In genomic region chr9:44478959-44479605, GRCm38 (mm10) we compare ENCODE assay signal across 8 mouse cellular contexts. TPM values are rescaled to one million over a fixed set of nuclear protein-coding genes. Genes with fewer than 3 reads are reported as not detected.
DNase-seq lines count a peak whose midpoint lies in the region; ATAC-seq and TF ChIP-seq lines count a peak whose summit lies in the region.

No protein-coding gene starts in this region.

- H3K27me3 ChIP-seq in hindbrain, postnatal 0 days (ENCODE audit: insufficient read depth, low read length) = no peaks in the 10 kb centered on the region
- no peaks in the 10 kb centered on the region for H3K27me3 ChIP-seq in midbrain, embryonic 11.5 days (ENCODE audit: control insufficient read depth, insufficient read depth, low read length)
- no peaks in the 10 kb centered on the region for H3K27me3 ChIP-seq in testis, adult 2 months (ENCODE audit: control insufficient read depth, insufficient read depth, low read length)

- H3K36me3 ChIP-seq in hindbrain, postnatal 0 days (ENCODE audit: insufficient read depth, low read length) = no peaks in the 10 kb centered on the region
- H3K36me3 ChIP-seq in midbrain, embryonic 11.5 days (ENCODE audit: control insufficient read depth, insufficient read depth, low read length) = no peaks in the 10 kb centered on the region
- H3K36me3 ChIP-seq in testis, adult 2 months (ENCODE audit: control insufficient read depth, insufficient read depth, low read length) = no peaks in the 10 kb centered on the region

- H3K9me3 ChIP-seq in hindbrain, postnatal 0 days (ENCODE audit: low read length) = no peaks in the 10 kb centered on the region
- H3K9me3 ChIP-seq in midbrain, embryonic 11.5 days (ENCODE audit: control insufficient read depth, low read length) = no peaks in the 10 kb centered on the region

- intact Hi-C loops in left cerebral cortex, postnatal 4 days (cut with DNase I) = no loop called here

- DNase-seq in embryo, embryonic 10 days (ENCODE audit: low spot score) = peak; percentile 86
- DNase-seq in embryo, embryonic 9.5 days (ENCODE audit: extremely low spot score) = no peak
- peak; percentile 88 for DNase-seq in cerebellum, adult 9-11 months
- peak; percentile 75 for DNase-seq in gastrocnemius, postnatal 10 days
- DNase-seq in hindbrain, postnatal 0 days (ENCODE audit: low spot score) = peak; percentile 93
- DNase-seq in left cerebral cortex, postnatal 4 days = peak; percentile 93
- peak; percentile 98 for DNase-seq in midbrain, embryonic 11.5 days (ENCODE audit: low spot score, missing footprints)

- peak; percentile 45 for TF ChIP-seq CTCF in hindbrain, postnatal 0 days (IDR thresholded peaks at IDR 0.05; ENCODE audit: low read depth)
- no peak for TF ChIP-seq CTCF in testis, adult 2 months (IDR thresholded peaks at IDR 0.05; ENCODE audit: control insufficient read depth, insufficient read depth, insufficient replicate concordance, low read depth, low read length)

- H3K9ac ChIP-seq in hindbrain, postnatal 0 days (replicated peaks; ENCODE audit: low read length) = peak overlapping the region; percentile 74
- peak overlapping the region; percentile 80 for H3K9ac ChIP-seq in midbrain, embryonic 11.5 days (ENCODE audit: low read length)

- TF ChIP-seq POLR2A in testis, adult 2 months (IDR thresholded peaks at IDR 0.05; ENCODE audit: control insufficient read depth, low read depth, low read length) = no peak

- peak overlapping the region; percentile 78 for H3K4me2 ChIP-seq in hindbrain, postnatal 0 days (ENCODE audit: low read depth, low read length)
- H3K4me2 ChIP-seq in midbrain, embryonic 11.5 days = peak overlapping the region; percentile 95

- H3K4me1 ChIP-seq in hindbrain, postnatal 0 days (ENCODE audit: insufficient read depth, low read length) = peaks cover 9% of the 10 kb centered on the region; the same call in 1 of the 2 replicates
- H3K4me1 ChIP-seq in midbrain, embryonic 11.5 days (ENCODE audit: control insufficient read depth, insufficient read depth, low read length) = peaks cover 19% of the 10 kb centered on the region
- H3K4me1 ChIP-seq in testis, adult 2 months (ENCODE audit: control insufficient read depth, insufficient read depth, low read length) = peaks cover 21% of the 10 kb centered on the region

- WGBS in hindbrain, postnatal 0 days = under 1% methylated on average over 29 of the region's 29 CpGs
- WGBS in midbrain, embryonic 11.5 days = 0% methylated on average over 29 of the region's 29 CpGs

- H3K4me3 ChIP-seq in hindbrain, postnatal 0 days (ENCODE audit: low read length) = peak overlapping the region; percentile 79
- H3K4me3 ChIP-seq in midbrain, embryonic 11.5 days (ENCODE audit: low read depth, low read length) = peak overlapping the region; percentile 64
- H3K4me3 ChIP-seq in testis, adult 2 months (ENCODE audit: control insufficient read depth, low read depth, low read length) = peak overlapping the region; percentile 83

- peak; percentile 80 for ATAC-seq in hindbrain, postnatal 0 days
- ATAC-seq in midbrain, embryonic 11.5 days (ENCODE audit: low FRiP score) = peak; percentile 67

- peak overlapping the region; percentile 95 for H3K27ac ChIP-seq in hindbrain, postnatal 0 days
- H3K27ac ChIP-seq in midbrain, embryonic 11.5 days (ENCODE audit: low read depth, low read length) = peak overlapping the region; percentile 95
- peak overlapping the region; percentile 81 for H3K27ac ChIP-seq in testis, adult 2 months (ENCODE audit: control insufficient read depth, insufficient read depth, low read depth, low read length)

RNA-seq across cellular contexts. Expression of gene Bcl9l, which starts 3.5 kb away (rescaled TPM):
- 10 to 100 TPM; 65.4 to 77.6 TPM for total RNA-seq in gastrocnemius, postnatal 10 days (2021)
- 32.7 and 44.5 TPM in 2 replicates for total RNA-seq in hindbrain, postnatal 0 days (2014; rRNA removed)
- 7.8 and 8.4 TPM in 2 replicates for polyA plus RNA-seq in hindbrain, postnatal 0 days (2015; fragmentation: Nextera tagmentation; extraction: Ambion mirVana)
- 100 to 1,000 TPM; 109 to 113 TPM for total RNA-seq in left cerebral cortex, postnatal 4 days (2021)
- 5.6 and 6.4 TPM in 2 replicates for polyA plus RNA-seq in midbrain, embryonic 11.5 days (2014; fragmentation: Nextera tagmentation; extraction: Ambion mirVana)
- 8.4 and 9.1 TPM in 2 replicates for polyA plus RNA-seq in testis, adult 2 months (2012; rRNA removed)

RNA-seq across cellular contexts. Expression of gene Upk2, which starts 24.3 kb away (rescaled TPM):
- under 1 TPM; 0.38 to 0.65 TPM for total RNA-seq in gastrocnemius, postnatal 10 days (2021)
- not detected in 2 replicates for total RNA-seq in hindbrain, postnatal 0 days (2014; rRNA removed)
- not detected in 2 replicates for polyA plus RNA-seq in hindbrain, postnatal 0 days (2015; fragmentation: Nextera tagmentation; extraction: Ambion mirVana)
- total RNA-seq in left cerebral cortex, postnatal 4 days (2021) = not detected
- not detected in 2 replicates for polyA plus RNA-seq in midbrain, embryonic 11.5 days (2014; fragmentation: Nextera tagmentation; extraction: Ambion mirVana)
- polyA plus RNA-seq in testis, adult 2 months (2012; rRNA removed) = 2.2 and 4.3 TPM in 2 replicates

RNA-seq across cellular contexts. Expression of gene Foxr1, which starts 38.1 kb away (rescaled TPM):
- not detected for total RNA-seq in gastrocnemius, postnatal 10 days (2021)
- not detected in 2 replicates for total RNA-seq in hindbrain, postnatal 0 days (2014; rRNA removed)
- not detected in 2 replicates for polyA plus RNA-seq in hindbrain, postnatal 0 days (2015; fragmentation: Nextera tagmentation; extraction: Ambion mirVana)
- not detected for total RNA-seq in left cerebral cortex, postnatal 4 days (2021)
- not detected in 2 replicates for polyA plus RNA-seq in midbrain, embryonic 11.5 days (2014; fragmentation: Nextera tagmentation; extraction: Ambion mirVana)
- polyA plus RNA-seq in testis, adult 2 months (2012; rRNA removed) = 1.5 and 2.0 TPM in 2 replicates
